Mouse (Mus musculus): ENCODE data around the gene Dtx2. TPM values are rescaled to one million over a fixed set of nuclear protein-coding genes. Genes with fewer than 3 reads are reported as not detected.
A peak's percentile ranks its signal among the peaks of the same experiment; 100 is the strongest.

Gene Dtx2
- 6.9 and 9.3 TPM in 2 replicates for polyA plus RNA-seq (2011; ENCODE audit: insufficient read depth, insufficient read length, low replicate concordance, missing spikeins)

GRCm38 (mm10) chr5:135994725-135995687 is at the start of gene Dtx2:
Gene Dtx2 (plus strand): TSS chr5:135994800.
- TF ChIP-seq CTCF (IDR thresholded peaks at IDR 0.05; ENCODE audit: control insufficient read depth, insufficient read depth, low read length): no peak
- peak; percentile 97; the same call in 1 of the 2 replicates for TF ChIP-seq POLR2A (IDR thresholded peaks at IDR 0.05; ENCODE audit: borderline replicate concordance, control insufficient read depth, low read depth, low read length)
- peak within 1 kb of the TSS; percentile 56 for H3K4me3 ChIP-seq (replicated peaks; ENCODE audit: control insufficient read depth, low read depth, low read length)
- H3K27ac ChIP-seq (ENCODE audit: control insufficient read depth, insufficient read depth, low read depth, low read length, poor library complexity): no peak within 1 kb of the TSS; the same call in 1 of the 2 replicates
- H3K4me1 ChIP-seq (ENCODE audit: control insufficient read depth, insufficient read depth, low read length): peaks cover 6% of the 10 kb centered on the region
- WGBS: 1% methylated on average over 47 of the region's 47 CpGs

- H3K4me3 ChIP-seq (replicated peaks; ENCODE audit: control insufficient read depth, low read depth, low read length): no peak overlapping the region
- TF ChIP-seq CTCF (IDR thresholded peaks at IDR 0.05; ENCODE audit: control insufficient read depth, insufficient read depth, low read length) (no peak), POLR2A (IDR thresholded peaks at IDR 0.05; ENCODE audit: borderline replicate concordance, control insufficient read depth, low read depth, low read length) (no peak)
- 84% methylated on average over 10 of the region's 10 CpGs for WGBS
- no peak overlapping the region; the same call in 1 of the 2 replicates for H3K27ac ChIP-seq (ENCODE audit: control insufficient read depth, insufficient read depth, low read depth, low read length, poor library complexity)
- no peaks in the 10 kb centered on the region; the same call in none of the 2 replicates for H3K4me1 ChIP-seq (ENCODE audit: control insufficient read depth, insufficient read depth, low read length)
These were observed 48.6 kb upstream of the Dtx2 start for GRCm38 (mm10) chr5:135945916-135946408.

GRCm38 (mm10) chr5:135946621-135947020 is 48.0 kb upstream of the Dtx2 start:
- Histone ChIP-seq H3K4me1 (ENCODE audit: control insufficient read depth, insufficient read depth, low read length) (peaks cover 2% of the 10 kb centered on the region), H3K4me3 (replicated peaks; ENCODE audit: control insufficient read depth, low read depth, low read length) (no peak overlapping the region), H3K27ac (ENCODE audit: control insufficient read depth, insufficient read depth, low read depth, low read length, poor library complexity) (no peak overlapping the region)
- TF ChIP-seq CTCF (IDR thresholded peaks at IDR 0.05; ENCODE audit: control insufficient read depth, insufficient read depth, low read length): no peak
- TF ChIP-seq POLR2A (IDR thresholded peaks at IDR 0.05; ENCODE audit: borderline replicate concordance, control insufficient read depth, low read depth, low read length): no peak
- 82% methylated on average over 5 of the region's 5 CpGs for WGBS

- WGBS: 60% methylated on average over 11 of the region's 11 CpGs
- no peak overlapping the region for H3K27ac ChIP-seq (ENCODE audit: control insufficient read depth, insufficient read depth, low read depth, low read length, poor library complexity)
These were observed 43.7 kb upstream of the Dtx2 start for GRCm38 (mm10) chr5:135950710-135951412.

GRCm38 (mm10) chr5:135951660-135952059 is 42.9 kb upstream of the Dtx2 start:
- Histone ChIP-seq H3K27ac (ENCODE audit: control insufficient read depth, insufficient read depth, low read depth, low read length, poor library complexity) (peak overlapping the region; percentile 55; the same call in 1 of the 2 replicates), H3K4me1 (ENCODE audit: control insufficient read depth, insufficient read depth, low read length) (peaks cover 6% of the 10 kb centered on the region), H3K4me3 (replicated peaks; ENCODE audit: control insufficient read depth, low read depth, low read length) (no peak overlapping the region)
- TF ChIP-seq CTCF (IDR thresholded peaks at IDR 0.05; ENCODE audit: control insufficient read depth, insufficient read depth, low read length): no peak
- no peak for TF ChIP-seq POLR2A (IDR thresholded peaks at IDR 0.05; ENCODE audit: borderline replicate concordance, control insufficient read depth, low read depth, low read length)
- 78% methylated on average over 2 of the region's 2 CpGs for WGBS

More at GRCm38 (mm10) chr5:135950710-135951412, 43.7 kb upstream of the Dtx2 start:
- peaks cover 3% of the 10 kb centered on the region for H3K4me1 ChIP-seq (ENCODE audit: control insufficient read depth, insufficient read depth, low read length)
- TF ChIP-seq POLR2A (IDR thresholded peaks at IDR 0.05; ENCODE audit: borderline replicate concordance, control insufficient read depth, low read depth, low read length) (no peak), CTCF (IDR thresholded peaks at IDR 0.05; ENCODE audit: control insufficient read depth, insufficient read depth, low read length) (no peak)
- no peak overlapping the region for H3K4me3 ChIP-seq (replicated peaks; ENCODE audit: control insufficient read depth, low read depth, low read length)

- TF ChIP-seq CTCF (IDR thresholded peaks at IDR 0.05; ENCODE audit: control insufficient read depth, insufficient read depth, low read length) (no peak), POLR2A (IDR thresholded peaks at IDR 0.05; ENCODE audit: borderline replicate concordance, control insufficient read depth, low read depth, low read length) (no peak)
- Histone ChIP-seq H3K4me3 (replicated peaks; ENCODE audit: control insufficient read depth, low read depth, low read length) (no peak overlapping the region), H3K4me1 (ENCODE audit: control insufficient read depth, insufficient read depth, low read length) (peaks cover 9% of the 10 kb centered on the region), H3K27ac (ENCODE audit: control insufficient read depth, insufficient read depth, low read depth, low read length, poor library complexity) (no peak overlapping the region)
- WGBS: 80% methylated on average over 2 of the region's 2 CpGs
These were observed 41.8 kb upstream of the Dtx2 start for GRCm38 (mm10) chr5:135952830-135953229.

- Histone ChIP-seq H3K4me3 (replicated peaks; ENCODE audit: control insufficient read depth, low read depth, low read length) (no peak overlapping the region), H3K4me1 (ENCODE audit: control insufficient read depth, insufficient read depth, low read length) (peaks cover 11% of the 10 kb centered on the region), H3K27ac (ENCODE audit: control insufficient read depth, insufficient read depth, low read depth, low read length, poor library complexity) (peak overlapping the region; percentile 90; the same call in 1 of the 2 replicates)
- TF ChIP-seq POLR2A (IDR thresholded peaks at IDR 0.05; ENCODE audit: borderline replicate concordance, control insufficient read depth, low read depth, low read length) (no peak), CTCF (IDR thresholded peaks at IDR 0.05; ENCODE audit: control insufficient read depth, insufficient read depth, low read length) (no peak)
- WGBS: 60% methylated on average over 9 of the region's 9 CpGs
These were observed 38.0 kb upstream of the Dtx2 start for GRCm38 (mm10) chr5:135956300-135957206.
